Mouse (Mus musculus) limb, embryonic 13.5 days (tissue): ENCODE data around the gene Mief1. TPM values are rescaled to one million over a fixed set of nuclear protein-coding genes. Genes with fewer than 3 reads are reported as not detected.

Experiments
- ATAC-seq: fragments of 200-750 bp; cut with Nextera tagmentation; 2 replicates; pipeline ENCODE4 v1.8.0; 2017; ENCODE audit warnings: low read depth, moderate number of reproducible peaks, moderate TSS enrichment; ENCODE audit not compliant: low FRiP score
- H3K27ac ChIP-seq: fragments of 300-500 bp; sonication (generic); 2 replicates; pipeline ENCODE4 v1.5.1; 2015; ENCODE audit warnings: inconsistent platforms, mild to moderate bottlenecking, moderate library complexity
- H3K27me3 ChIP-seq: fragments of 300-500 bp; sonication (generic); 2 replicates; pipeline ENCODE4 v1.6.1; 2015; ENCODE audit warnings: mild to moderate bottlenecking, inconsistent platforms
- H3K36me3 ChIP-seq: fragments of 300-500 bp; sonication (generic); 2 replicates; pipeline ENCODE4 v1.6.1; 2015; ENCODE audit warnings: inconsistent platforms, mild to moderate bottlenecking, moderate library complexity
- H3K4me1 ChIP-seq: fragments of 300-500 bp; sonication (generic); 2 replicates; pipeline ENCODE4 v1.6.1; 2015; ENCODE audit warnings: inconsistent platforms
- H3K4me2 ChIP-seq: fragments of 300-500 bp; sonication (generic); replicated peaks from 2 replicates; pipeline ENCODE4 v1.6.1; 2015; ENCODE audit warnings: inconsistent platforms, mild to moderate bottlenecking, moderate library complexity
- H3K4me3 ChIP-seq: fragments of 300-500 bp; sonication (generic); 2 replicates; pipeline ENCODE4 v1.5.1; 2015; ENCODE audit warnings: moderate library complexity, mild to moderate bottlenecking, inconsistent platforms
- H3K9ac ChIP-seq: fragments of 300-500 bp; sonication (generic); 2 replicates; pipeline ENCODE4 v1.6.1; 2015; ENCODE audit warnings: mild to moderate bottlenecking, inconsistent platforms
- H3K9me3 ChIP-seq: fragments of 300-500 bp; sonication (generic); 2 replicates; pipeline ENCODE4 v1.6.1; 2016; ENCODE audit warnings: inconsistent platforms
- WGBS: fragments of 180-500 bp; shearing (Covaris S2); methylation state at CpG from one replicate; pipeline ENCODE4 v1.1.7; 2015; 5-methylcytosine and 5-hydroxymethylcytosine counted together
- polyA plus RNA-seq: library from polyadenylated mRNA; unstranded; fragments of >200 nt; fragmentation: Nextera tagmentation; extraction: Ambion mirVana; gene quantifications from 2 replicates; pipeline ENCODE4 v1.2.1, GENCODE M21; 2015

Mief1 gene
- polyA plus RNA-seq, 1 experiment from 2014 or later = 35.0 TPM

- Histone ChIP-seq H3K4me1 (0 out of 2 replicates have a peak, but pooled peaks cover 5% of the 10 kb centered on the region), H3K9ac (no peak overlapping the region), H3K27me3 (no peaks in the 10 kb centered on the region), H3K9me3 (no peaks in the 10 kb centered on the region), H3K27ac (no peak overlapping the region), H3K36me3 (peaks cover 41% of the 10 kb centered on the region), H3K4me3 (no peak overlapping the region), H3K4me2 (no peak overlapping the region)
- WGBS = 19% methylated on average over 10 of the region's 10 CpGs
- no peak for ATAC-seq
These were observed 17.9 kb upstream of the Mief1 start for GRCm38 (mm10) chr15:80215716-80216479.

- no peak overlapping the region for H3K27ac ChIP-seq
- 65% methylated on average over 9 of the region's 9 CpGs for WGBS
- no peak for ATAC-seq
These were observed 17.4 kb upstream of the Mief1 start for GRCm38 (mm10) chr15:80216480-80216820.

GRCm38 (mm10) chr15:80217476-80217875, 16.3 kb upstream of the Mief1 start:
- H3K36me3 ChIP-seq = peaks cover 25% of the 10 kb centered on the region
- H3K4me2 ChIP-seq = no peak overlapping the region
- H3K4me1 ChIP-seq = 0 out of 2 replicates have a peak, but pooled peaks cover 5% of the 10 kb centered on the region
- WGBS = 84% methylated on average over 10 of the region's 10 CpGs
- no peaks in the 10 kb centered on the region for H3K9me3 ChIP-seq
- H3K27me3 ChIP-seq = no peaks in the 10 kb centered on the region
- no peak overlapping the region for H3K4me3 ChIP-seq
- no peak overlapping the region for H3K9ac ChIP-seq
- no peak overlapping the region for H3K27ac ChIP-seq
- ATAC-seq = no peak

More at GRCm38 (mm10) chr15:80216480-80216820, 17.4 kb upstream of the Mief1 start:
- Histone ChIP-seq H3K36me3 (peaks cover 35% of the 10 kb centered on the region), H3K9ac (no peak overlapping the region), H3K4me2 (no peak overlapping the region), H3K4me3 (no peak overlapping the region), H3K27me3 (no peaks in the 10 kb centered on the region), H3K4me1 (0 out of 2 replicates have a peak, but pooled peaks cover 5% of the 10 kb centered on the region), H3K9me3 (no peaks in the 10 kb centered on the region)

GRCm38 (mm10) chr15:80219211-80219610, 14.6 kb upstream of the Mief1 start:
- H3K4me1 ChIP-seq = 0 out of 2 replicates have a peak, but pooled peaks cover 5% of the 10 kb centered on the region
- H3K36me3 ChIP-seq = peaks cover 10% of the 10 kb centered on the region; the same call in 1 of the 2 replicates
- 41% methylated on average over 14 of the region's 14 CpGs for WGBS
- no peaks in the 10 kb centered on the region for H3K27me3 ChIP-seq
- no peak overlapping the region for H3K27ac ChIP-seq
- no peak for ATAC-seq
- H3K9ac ChIP-seq = peak overlapping the region; percentile 51
- peak overlapping the region; percentile 23; the same call in 1 of the 2 replicates for H3K4me2 ChIP-seq
- no peak overlapping the region for H3K4me3 ChIP-seq
- H3K9me3 ChIP-seq = no peaks in the 10 kb centered on the region

- Histone ChIP-seq H3K4me2 (no peak overlapping the region), H3K9me3 (no peaks in the 10 kb centered on the region), H3K27ac (no peak overlapping the region), H3K27me3 (no peaks in the 10 kb centered on the region), H3K36me3 (peaks cover 4% of the 10 kb centered on the region; the same call in 1 of the 2 replicates), H3K4me1 (0 out of 2 replicates have a peak, but pooled peaks cover 5% of the 10 kb centered on the region), H3K4me3 (no peak overlapping the region), H3K9ac (no peak overlapping the region)
- ATAC-seq = no peak
- 67% methylated on average over 4 of the region's 4 CpGs for WGBS
These were observed 13.8 kb upstream of the Mief1 start for GRCm38 (mm10) chr15:80219705-80220657.

GRCm38 (mm10) chr15:80221031-80221430, 12.8 kb upstream of the Mief1 start:
- Histone ChIP-seq H3K36me3 (peaks cover 3% of the 10 kb centered on the region; the same call in 1 of the 2 replicates), H3K27me3 (no peaks in the 10 kb centered on the region), H3K4me3 (no peak overlapping the region), H3K4me1 (0 out of 2 replicates have a peak, but pooled peaks cover 5% of the 10 kb centered on the region), H3K9me3 (no peaks in the 10 kb centered on the region), H3K9ac (no peak overlapping the region), H3K4me2 (no peak overlapping the region), H3K27ac (no peak overlapping the region)
- no peak for ATAC-seq
- 69% methylated on average over 8 of the region's 8 CpGs for WGBS

GRCm38 (mm10) chr15:80223751-80224150, 10.1 kb upstream of the Mief1 start:
- Histone ChIP-seq H3K4me1 (0 out of 2 replicates have a peak, but pooled peaks cover 5% of the 10 kb centered on the region), H3K9me3 (no peaks in the 10 kb centered on the region), H3K27me3 (no peaks in the 10 kb centered on the region), H3K4me2 (no peak overlapping the region), H3K27ac (no peak overlapping the region), H3K36me3 (no peaks in the 10 kb centered on the region), H3K9ac (no peak overlapping the region), H3K4me3 (no peak overlapping the region)
- WGBS = 85% methylated on average over 7 of the region's 7 CpGs
- no peak for ATAC-seq

GRCm38 (mm10) chr15:80225208-80225607, 8.6 kb upstream of the Mief1 start:
- Histone ChIP-seq H3K36me3 (no peaks in the 10 kb centered on the region), H3K27ac (no peak overlapping the region), H3K9me3 (no peaks in the 10 kb centered on the region), H3K27me3 (no peaks in the 10 kb centered on the region), H3K9ac (no peak overlapping the region), H3K4me3 (no peak overlapping the region), H3K4me2 (no peak overlapping the region), H3K4me1 (no peaks in the 10 kb centered on the region)
- 27% methylated on average over 9 of the region's 9 CpGs for WGBS
- no peak; the same call in 1 of the 2 replicates for ATAC-seq

- Histone ChIP-seq H3K27ac (no peak overlapping the region), H3K36me3 (no peaks in the 10 kb centered on the region), H3K27me3 (no peaks in the 10 kb centered on the region), H3K9me3 (no peaks in the 10 kb centered on the region), H3K4me1 (no peaks in the 10 kb centered on the region), H3K4me2 (no peak overlapping the region), H3K9ac (no peak overlapping the region), H3K4me3 (no peak overlapping the region)
- WGBS = 46% methylated on average over 2 of the region's 2 CpGs
- no peak for ATAC-seq
These were observed 8.0 kb upstream of the Mief1 start for GRCm38 (mm10) chr15:80225796-80226195.

- Histone ChIP-seq H3K36me3 (no peaks in the 10 kb centered on the region), H3K4me3 (no peak overlapping the region), H3K9ac (no peak overlapping the region), H3K27ac (no peak overlapping the region), H3K27me3 (no peaks in the 10 kb centered on the region), H3K9me3 (no peaks in the 10 kb centered on the region), H3K4me2 (no peak overlapping the region), H3K4me1 (peaks cover 3% of the 10 kb centered on the region; the same call in 1 of the 2 replicates)
- ATAC-seq = no peak
- 75% methylated on average over 17 of the region's 17 CpGs for WGBS
These were observed 5.6 kb upstream of the Mief1 start for GRCm38 (mm10) chr15:80228071-80228800.

GRCm38 (mm10) chr15:80232331-80232730, 1.5 kb upstream of the Mief1 start:
- 76% methylated on average over 2 of the region's 2 CpGs for WGBS
- no peak overlapping the region for H3K9ac ChIP-seq
- no peaks in the 10 kb centered on the region for H3K9me3 ChIP-seq
- no peak for ATAC-seq
- H3K27ac ChIP-seq = no peak overlapping the region
- no peak overlapping the region for H3K4me3 ChIP-seq
- no peaks in the 10 kb centered on the region for H3K27me3 ChIP-seq
- peaks cover 21% of the 10 kb centered on the region for H3K36me3 ChIP-seq
- H3K4me2 ChIP-seq = no peak overlapping the region
- peaks cover 15% of the 10 kb centered on the region; the same call in 1 of the 2 replicates for H3K4me1 ChIP-seq
